Mouse (Mus musculus) lung, postnatal 0 days (tissue): ENCODE measurements around the gene Epb41l1.

Source experiments
- CTCF ChIP-seq: IDR thresholded peaks from 2 replicates; pipeline ENCODE4 v1.5.1; 2016; ENCODE audit warnings: antibody characterized with exemption, mild to moderate bottlenecking
- EP300 ChIP-seq: IDR thresholded peaks from 2 replicates; pipeline ENCODE4 v1.6.1; 2016; ENCODE audit warnings: antibody characterized with exemption, mild to moderate bottlenecking, control low read depth

DNA sequence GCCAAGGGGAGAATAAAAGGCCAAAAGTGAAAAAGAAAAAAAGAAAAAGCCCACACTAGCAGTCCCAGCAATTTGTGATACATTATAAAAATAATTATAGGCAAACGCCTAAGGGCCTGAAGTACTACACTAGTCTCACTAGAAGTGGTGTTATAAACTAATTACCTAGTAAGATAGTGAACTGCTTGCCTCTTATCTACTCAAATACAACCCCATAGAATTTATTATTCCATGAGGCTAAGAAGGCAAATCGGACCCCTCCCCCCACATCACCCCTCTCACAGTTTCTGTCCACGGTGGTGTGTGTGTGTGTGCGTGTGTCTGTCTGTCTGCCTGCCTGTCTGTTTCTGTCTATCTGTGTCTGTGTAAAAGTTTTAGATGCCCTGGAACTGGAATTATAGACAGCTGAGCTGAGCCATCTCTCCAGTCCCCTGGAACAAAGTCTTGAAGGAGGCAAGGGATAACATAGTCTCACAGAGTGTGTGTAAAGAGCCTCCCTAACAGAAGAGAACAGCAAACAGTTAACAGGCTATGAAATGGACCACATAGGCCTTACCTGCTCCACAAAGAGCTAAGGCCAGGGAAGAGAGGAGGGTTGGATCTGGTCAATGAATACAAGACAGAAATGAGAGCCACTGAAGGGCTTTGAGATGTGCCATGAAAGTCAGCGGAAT lies 27.4 kb upstream of the Epb41l1 start:
- TF ChIP-seq CTCF (no peak), EP300 (no peak)
